Mouse (Mus musculus) forebrain, embryonic 11.5 days (tissue): ENCODE measurements around the gene Map4k4. TPM values are rescaled to one million over a fixed set of nuclear protein-coding genes. Genes with fewer than 3 reads are reported as not detected.
A peak's percentile ranks its signal among the peaks of the same experiment; 100 is the strongest.

Source experiments
- ATAC-seq: fragments of 200-750 bp; cut with Nextera tagmentation; replicated peaks from 2 replicates; pipeline ENCODE4 v1.8.0; 2017; ENCODE audit warnings: moderate TSS enrichment; ENCODE audit not compliant: low FRiP score
- DNase-seq: peaks from one replicate; pipeline ENCODE4 v3.0.0-alpha.2; 2017; ENCODE audit warnings: low spot score
- H3K27ac ChIP-seq: fragments of 300-500 bp; sonication (generic); 2 replicates; pipeline ENCODE4 v1.5.1; 2014; ENCODE audit warnings: low read depth, low read length
- H3K27me3 ChIP-seq: fragments of 300-500 bp; sonication (generic); 2 replicates; pipeline ENCODE4 v1.6.1; 2014; ENCODE audit warnings: mild to moderate bottlenecking, low read length, mixed read lengths; ENCODE audit not compliant: control insufficient read depth, insufficient read depth
- H3K36me3 ChIP-seq: fragments of 300-500 bp; sonication (generic); 2 replicates; pipeline ENCODE4 v1.6.1; 2014; ENCODE audit warnings: mild to moderate bottlenecking, low read length, moderate library complexity, mixed read lengths; ENCODE audit not compliant: control insufficient read depth, insufficient read depth
- H3K4me1 ChIP-seq: fragments of 300-500 bp; sonication (generic); replicated peaks from 2 replicates; pipeline ENCODE4 v1.6.1; 2014; ENCODE audit warnings: low read length, mixed read lengths; ENCODE audit not compliant: control insufficient read depth, insufficient read depth
- H3K4me2 ChIP-seq: fragments of 300-500 bp; sonication (generic); 2 replicates; pipeline ENCODE4 v1.6.1; 2014; ENCODE audit warnings: low read depth, mild to moderate bottlenecking, low read length, moderate library complexity, mixed read lengths; ENCODE audit not compliant: severe bottlenecking
- H3K4me3 ChIP-seq: fragments of 300-500 bp; sonication (generic); 2 replicates; pipeline ENCODE4 v1.5.1; 2014; ENCODE audit warnings: low read depth, low read length
- H3K9ac ChIP-seq: fragments of 300-500 bp; sonication (generic); 2 replicates; pipeline ENCODE4 v1.6.1; 2014; ENCODE audit warnings: low read length
- H3K9me3 ChIP-seq: fragments of 300-500 bp; sonication (generic); 2 replicates; pipeline ENCODE4 v1.6.1; 2016; ENCODE audit warnings: low read length, mixed read lengths; ENCODE audit not compliant: control insufficient read depth
- WGBS: fragments of 180-500 bp; shearing (Covaris S2); extraction: QIAGEN DNeasy Blood & Tissue Kit; methylation state at CpG from one replicate; pipeline ENCODE4 v1.1.7; 2014; 5-methylcytosine and 5-hydroxymethylcytosine counted together
- polyA plus RNA-seq: library from polyadenylated mRNA; unstranded; fragments of >200 nt; fragmentation: Nextera tagmentation; extraction: Ambion mirVana; gene quantifications from 2 replicates; pipeline ENCODE4 v1.2.1, GENCODE M21; 2014

The Map4k4 gene
- polyA plus RNA-seq, 1 experiment from 2014 or later = 52.4 TPM

- Histone ChIP-seq H3K27ac (no peak overlapping the region), H3K4me2 (no peak overlapping the region), H3K9ac (no peak overlapping the region), H3K4me1 (peaks cover 61% of the 10 kb centered on the region), H3K27me3 (no peaks in the 10 kb centered on the region), H3K4me3 (no peak overlapping the region), H3K9me3 (no peaks in the 10 kb centered on the region), H3K36me3 (no peaks in the 10 kb centered on the region)
- DNase-seq (no peak), ATAC-seq (no peak)
- whole genome bisulfite sequencing = 46% methylated on average over 4 of the region's 4 CpGs
These were observed 44.2 kb downstream of the Map4k4 start for GRCm38 (mm10) chr1:39944972-39945323.

GRCm38 (mm10) chr1:39946391-39946790, 45.7 kb downstream of the Map4k4 start:
- Histone ChIP-seq H3K9me3 (no peaks in the 10 kb centered on the region), H3K4me3 (no peak overlapping the region), H3K27me3 (no peaks in the 10 kb centered on the region), H3K4me1 (peaks cover 56% of the 10 kb centered on the region), H3K4me2 (no peak overlapping the region), H3K9ac (no peak overlapping the region), H3K36me3 (no peaks in the 10 kb centered on the region), H3K27ac (peak overlapping the region; percentile 83; the same call in 1 of the 2 replicates)
- DNase-seq (no peak), ATAC-seq (no peak)
- 60% methylated on average over 4 of the region's 4 CpGs for WGBS

- no peak for DNase-seq
- no peaks in the 10 kb centered on the region for H3K9me3 ChIP-seq
- no peak for ATAC-seq
- H3K9ac ChIP-seq = no peak overlapping the region
- WGBS = 61% methylated on average over 6 of the region's 6 CpGs
- H3K4me3 ChIP-seq = no peak overlapping the region
- no peak overlapping the region for H3K4me2 ChIP-seq
- H3K27ac ChIP-seq = peak overlapping the region; percentile 83
- H3K36me3 ChIP-seq = no peaks in the 10 kb centered on the region
- H3K4me1 ChIP-seq = peaks cover 48% of the 10 kb centered on the region
- no peaks in the 10 kb centered on the region for H3K27me3 ChIP-seq
These were observed 46.5 kb downstream of the Map4k4 start for GRCm38 (mm10) chr1:39947179-39947578.

- Histone ChIP-seq H3K27ac (peak overlapping the region; percentile 83), H3K9ac (no peak overlapping the region), H3K9me3 (no peaks in the 10 kb centered on the region), H3K36me3 (no peaks in the 10 kb centered on the region), H3K4me2 (no peak overlapping the region), H3K4me3 (no peak overlapping the region), H3K27me3 (no peaks in the 10 kb centered on the region), H3K4me1 (peaks cover 43% of the 10 kb centered on the region)
- peak; percentile 83 for ATAC-seq
- DNase-seq = no peak
- WGBS = 25% methylated on average over 6 of the region's 6 CpGs
These were observed 47.1 kb downstream of the Map4k4 start for GRCm38 (mm10) chr1:39947701-39948359.

GRCm38 (mm10) chr1:39949205-39949604, 48.5 kb downstream of the Map4k4 start:
- H3K27me3 ChIP-seq = no peaks in the 10 kb centered on the region
- H3K36me3 ChIP-seq = no peaks in the 10 kb centered on the region
- no peak for DNase-seq
- ATAC-seq = no peak
- no peak overlapping the region for H3K9ac ChIP-seq
- 0 out of 2 replicates have a peak overlapping the region, but pooled peaks have one; percentile 18 for H3K27ac ChIP-seq
- H3K4me3 ChIP-seq = no peak overlapping the region
- no peaks in the 10 kb centered on the region for H3K9me3 ChIP-seq
- no peak overlapping the region for H3K4me2 ChIP-seq
- H3K4me1 ChIP-seq = peaks cover 30% of the 10 kb centered on the region
- WGBS = 64% methylated on average over 5 of the region's 5 CpGs

- Histone ChIP-seq H3K27me3 (no peaks in the 10 kb centered on the region), H3K4me3 (no peak overlapping the region), H3K36me3 (no peaks in the 10 kb centered on the region), H3K4me1 (peaks cover 28% of the 10 kb centered on the region), H3K9ac (no peak overlapping the region), H3K4me2 (no peak overlapping the region), H3K9me3 (no peaks in the 10 kb centered on the region), H3K27ac (no peak overlapping the region)
- WGBS = 42% methylated on average over 10 of the region's 10 CpGs
- 0 out of 2 replicates have a peak, but pooled peaks have one; percentile 55 for ATAC-seq
- peak; percentile 64 for DNase-seq
These were observed 49.2 kb downstream of the Map4k4 start for GRCm38 (mm10) chr1:39949790-39950462.

- Histone ChIP-seq H3K4me2 (no peak overlapping the region), H3K27ac (no peak overlapping the region)
- WGBS = 65% methylated on average over 3 of the region's 3 CpGs
These were observed 49.9 kb downstream of the Map4k4 start for GRCm38 (mm10) chr1:39950590-39950989.

GRCm38 (mm10) chr1:39954652-39955051, 53.9 kb downstream of the Map4k4 start:
- 94% methylated on average over 3 of the region's 3 CpGs for WGBS
- Histone ChIP-seq H3K9ac (no peak overlapping the region), H3K4me3 (no peak overlapping the region), H3K4me2 (no peak overlapping the region), H3K36me3 (no peaks in the 10 kb centered on the region), H3K27me3 (no peaks in the 10 kb centered on the region), H3K4me1 (peaks cover 6% of the 10 kb centered on the region), H3K27ac (no peak overlapping the region), H3K9me3 (no peaks in the 10 kb centered on the region)
- ATAC-seq (no peak), DNase-seq (no peak)

More at GRCm38 (mm10) chr1:39950590-39950989, 49.9 kb downstream of the Map4k4 start:
- H3K27me3 ChIP-seq = no peaks in the 10 kb centered on the region
- peaks cover 26% of the 10 kb centered on the region for H3K4me1 ChIP-seq
- no peak for DNase-seq
- H3K36me3 ChIP-seq = no peaks in the 10 kb centered on the region
- H3K4me3 ChIP-seq = no peak overlapping the region
- H3K9ac ChIP-seq = no peak overlapping the region
- no peaks in the 10 kb centered on the region for H3K9me3 ChIP-seq
- ATAC-seq = no peak
